Mouse (Mus musculus) spleen, postnatal 4 days (tissue): ENCODE measurements around the gene Tmbim6.
"Not testable (repeated sequence)": the region's sequence is repeated elsewhere in the genome, so short reads cannot be mapped to it uniquely, and the experiment has no call there.

ENCODE experiments used
- DNase-seq, 2 experiments: peaks; one replicate each; pipeline ENCODE4 v3.0.0; 2022; ENCODE audit warnings: low spot score in 2 of 2

The Tmbim6 gene

DNA sequence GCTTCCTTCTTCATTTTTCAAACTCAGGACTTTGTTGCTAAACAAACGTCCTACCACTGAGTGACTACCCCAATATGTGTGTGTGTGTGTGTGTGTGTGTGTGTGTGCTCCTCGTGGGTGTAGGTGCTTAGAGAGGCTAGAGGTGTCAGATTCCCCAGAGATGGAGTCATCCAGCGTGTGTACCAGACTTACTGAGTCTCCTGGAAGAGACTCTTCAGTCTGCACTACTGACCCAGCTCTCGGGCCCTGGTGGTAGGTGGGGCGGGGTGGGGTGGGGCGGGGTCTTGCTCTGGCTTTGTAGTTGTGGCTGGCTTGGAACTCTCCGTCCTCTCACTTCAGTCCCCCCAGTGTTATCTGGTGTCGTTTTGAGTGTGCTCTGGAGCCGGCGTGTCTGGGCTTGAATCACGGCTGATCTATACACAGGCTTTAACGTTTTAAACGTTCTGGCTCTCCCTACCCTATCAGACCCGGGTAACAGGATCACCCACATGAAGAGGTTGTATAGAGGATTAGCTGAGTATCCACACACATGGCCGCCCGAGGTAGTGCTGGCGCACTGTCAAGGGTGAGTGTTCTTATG lies 25.1 kb downstream of the Tmbim6 start:
- no peak for DNase-seq

DNA sequence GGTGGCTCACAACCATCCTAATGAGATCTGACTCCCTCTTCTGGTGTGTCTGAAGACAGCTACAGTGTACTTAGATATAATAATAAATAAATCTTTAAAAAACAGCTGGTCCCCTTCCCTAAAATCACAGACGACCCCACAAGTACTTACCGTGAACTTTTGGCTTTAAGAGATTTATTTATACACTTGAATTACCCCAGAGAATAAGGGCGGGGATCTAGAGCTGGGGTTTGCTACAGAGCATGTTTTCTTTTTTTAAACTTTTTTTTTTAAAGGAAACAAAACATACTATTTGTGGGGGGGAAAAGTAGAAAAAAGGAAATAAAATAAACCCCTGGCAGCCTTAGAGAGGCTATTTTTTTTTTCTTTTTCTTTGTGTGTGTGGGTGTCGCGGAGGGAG lies 27.4 kb downstream of the Tmbim6 start:
- DNase-seq = no peak

DNA sequence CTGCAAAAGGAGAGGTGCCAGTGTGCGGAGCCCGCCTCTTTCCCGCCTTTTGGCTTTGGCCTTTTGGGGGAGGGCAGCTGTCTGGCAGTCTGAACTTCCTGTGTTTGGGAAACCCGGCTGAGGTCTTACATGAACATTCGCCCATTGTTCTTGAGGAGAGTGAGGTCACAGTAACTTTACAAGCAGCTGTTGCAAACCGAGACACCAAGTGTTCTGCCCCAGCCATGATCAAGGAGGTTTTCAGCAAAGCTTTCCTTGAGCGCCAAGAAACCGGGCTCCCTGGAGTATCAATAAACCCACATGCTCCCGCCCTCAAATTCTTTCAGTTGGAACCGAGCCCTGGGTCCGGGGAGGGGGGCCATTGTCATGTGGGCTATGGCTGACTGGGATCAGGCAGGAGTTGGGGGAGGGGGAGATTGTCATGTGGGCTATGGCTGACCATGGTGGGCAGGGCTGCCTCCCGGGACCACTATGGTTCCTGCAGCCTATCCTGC lies 27.9 kb downstream of the Tmbim6 start:
- DNase-seq = no peak

DNA sequence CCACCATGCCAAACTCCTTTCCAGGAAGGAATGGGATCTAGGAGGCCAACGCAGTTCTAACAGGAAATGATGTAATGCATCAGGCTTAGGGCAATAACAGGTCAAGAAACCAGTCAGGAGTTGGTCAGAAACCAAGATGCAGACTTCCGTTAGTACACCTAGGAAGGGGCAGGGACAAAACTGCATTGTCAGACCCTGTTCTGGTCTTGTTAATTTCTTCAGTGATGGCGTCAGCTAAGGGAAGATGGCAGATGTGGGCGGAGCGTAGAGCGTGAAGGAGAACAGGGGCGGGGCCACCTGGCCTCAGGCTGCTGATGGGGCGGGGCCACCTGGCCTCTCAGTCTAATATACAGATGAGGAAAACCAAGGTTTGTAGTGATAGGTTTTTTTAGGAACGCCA lies 28.5 kb downstream of the Tmbim6 start:
- no peak for DNase-seq

DNA sequence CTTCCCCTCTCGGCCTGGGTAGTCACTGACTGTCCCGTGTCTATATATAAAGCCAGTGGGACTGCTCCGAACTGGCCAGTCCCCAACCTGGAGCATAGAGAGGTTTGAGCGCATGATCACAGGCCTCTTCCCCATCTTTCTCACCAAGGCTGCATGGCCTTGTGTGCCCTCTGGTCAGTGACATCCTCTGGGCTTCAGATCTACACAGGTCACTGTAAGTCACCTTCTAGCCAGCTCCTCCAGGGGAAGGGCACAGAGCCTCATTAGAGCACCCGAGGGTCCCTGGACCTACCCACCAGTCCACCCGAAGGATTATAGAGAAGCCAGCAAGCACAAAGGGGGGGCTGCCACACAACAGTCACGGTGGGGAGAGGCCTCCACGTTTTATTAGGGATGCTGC lies 29.0 kb downstream of the Tmbim6 start:
- DNase-seq = no peak

DNA sequence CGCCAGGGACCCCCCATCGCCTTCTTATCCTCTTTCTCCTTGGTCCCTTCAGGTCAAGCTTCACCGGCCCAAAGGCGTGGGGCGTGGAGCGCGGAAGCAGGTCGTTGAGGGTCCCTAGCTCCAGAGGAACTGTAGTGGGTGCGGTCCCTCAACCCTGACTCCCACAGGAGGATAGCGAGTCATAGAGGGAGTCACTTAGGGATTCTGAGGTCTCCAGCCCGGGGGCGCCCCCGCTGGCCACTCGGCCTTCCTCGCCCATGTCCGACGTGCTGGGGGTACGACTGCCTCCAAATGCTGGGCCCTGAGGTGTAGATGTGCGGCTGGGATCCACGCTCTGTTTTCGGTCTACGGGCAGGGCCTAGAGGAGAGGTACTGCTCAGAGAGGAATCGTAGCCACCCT lies 29.9 kb downstream of the Tmbim6 start:
- DNase-seq = no peak

DNA sequence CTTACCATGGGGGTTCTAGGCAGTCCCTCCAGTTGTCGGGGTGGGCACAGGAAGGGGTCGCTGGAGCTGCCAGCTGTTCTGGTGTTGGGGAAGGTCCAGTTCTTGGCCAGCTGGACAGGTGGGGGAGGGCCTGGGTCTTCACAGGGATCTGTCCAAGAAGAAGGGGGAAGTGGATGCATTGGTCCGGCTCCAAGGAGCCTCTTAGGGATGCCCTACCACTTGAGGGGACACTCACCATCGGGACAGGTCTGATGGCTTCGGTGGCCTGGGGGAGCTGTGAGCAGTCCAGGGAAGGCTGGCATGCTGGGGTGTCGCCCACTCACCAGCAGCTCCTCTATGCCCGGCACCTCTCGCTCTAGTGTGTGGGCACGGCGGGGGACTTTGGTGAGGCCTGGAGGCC lies 30.4 kb downstream of the Tmbim6 start:
- no peak for DNase-seq

DNA sequence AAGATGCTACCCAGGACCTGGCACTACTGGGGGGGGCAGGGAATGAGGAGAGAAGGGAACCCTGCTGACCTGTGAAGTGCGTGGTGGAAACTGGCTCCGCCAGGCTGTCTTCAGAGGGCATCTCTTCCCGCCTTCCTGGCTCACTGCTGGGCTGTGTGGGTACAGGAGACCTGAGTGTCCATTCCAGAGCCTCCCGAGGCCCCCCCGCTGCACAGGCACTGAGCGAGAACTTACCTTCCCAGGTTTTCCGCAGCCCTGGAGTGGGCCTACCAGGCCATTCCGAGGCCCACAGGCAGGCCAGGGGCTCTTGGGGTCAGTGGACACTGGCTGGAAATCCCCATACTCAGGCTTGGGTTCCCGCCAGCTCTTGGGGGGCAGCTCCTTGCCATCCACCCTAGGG lies 31.2 kb downstream of the Tmbim6 start:
- no peak for DNase-seq

DNA sequence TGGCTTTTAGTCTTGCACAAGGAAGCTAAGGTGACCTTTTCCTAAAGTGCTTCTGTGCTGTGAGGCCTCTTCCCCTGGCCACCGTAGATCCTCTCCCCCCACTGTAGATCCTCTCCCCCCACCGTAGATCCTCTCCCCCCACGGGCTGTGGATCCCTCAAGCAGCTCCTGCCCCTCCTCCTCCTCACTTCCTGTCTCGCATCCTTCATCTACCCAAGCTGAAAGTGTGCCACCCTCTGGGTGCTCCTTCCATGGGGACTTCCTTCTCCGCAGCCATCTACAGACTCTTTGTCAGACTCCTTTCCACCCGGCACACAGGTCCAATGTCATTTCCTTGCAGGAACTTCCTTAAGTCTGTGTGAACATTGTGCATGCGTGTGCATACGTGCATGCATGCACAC lies 37.7 kb downstream of the Tmbim6 start:
- no peak for DNase-seq

DNA sequence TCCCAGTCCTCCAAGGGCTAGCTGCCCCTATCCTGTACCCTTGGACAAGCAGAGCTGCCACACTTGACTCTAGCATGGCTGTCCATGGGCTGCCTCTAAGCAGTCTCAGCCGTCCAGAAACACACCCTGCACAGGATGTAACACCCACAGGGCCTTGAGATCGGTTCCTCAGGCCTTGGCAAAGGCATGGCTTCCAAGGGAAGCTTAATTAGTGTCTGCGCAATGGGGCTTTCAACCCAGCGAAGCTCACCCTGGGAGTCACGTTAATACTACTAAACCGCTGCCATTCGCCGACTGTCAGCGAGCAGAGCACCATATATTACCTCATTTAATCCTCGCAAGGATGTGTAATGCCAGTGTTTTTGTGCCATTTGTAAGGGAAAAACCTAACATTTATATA lies 38.4 kb downstream of the Tmbim6 start:
- DNase-seq = no peak

DNA sequence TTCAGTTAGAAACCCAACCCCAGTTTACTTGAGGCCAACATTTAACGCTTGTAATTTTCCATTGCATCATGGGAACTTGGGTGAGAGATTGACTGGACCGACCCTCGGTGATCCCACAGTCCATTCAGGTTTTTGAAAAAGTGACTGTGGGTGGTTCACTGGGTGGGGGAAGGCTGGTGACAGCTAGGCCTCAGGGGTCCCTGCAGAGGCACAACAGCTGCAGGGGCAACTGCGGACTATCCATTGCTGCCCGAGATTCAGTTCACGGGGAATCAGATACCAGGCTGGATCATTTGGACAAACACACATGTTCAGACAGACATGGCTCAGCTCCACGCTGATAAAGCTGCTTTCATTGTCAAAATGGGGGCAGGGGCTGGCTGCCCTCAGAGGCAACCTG lies 38.8 kb downstream of the Tmbim6 start:
- DNase-seq = no peak

DNA sequence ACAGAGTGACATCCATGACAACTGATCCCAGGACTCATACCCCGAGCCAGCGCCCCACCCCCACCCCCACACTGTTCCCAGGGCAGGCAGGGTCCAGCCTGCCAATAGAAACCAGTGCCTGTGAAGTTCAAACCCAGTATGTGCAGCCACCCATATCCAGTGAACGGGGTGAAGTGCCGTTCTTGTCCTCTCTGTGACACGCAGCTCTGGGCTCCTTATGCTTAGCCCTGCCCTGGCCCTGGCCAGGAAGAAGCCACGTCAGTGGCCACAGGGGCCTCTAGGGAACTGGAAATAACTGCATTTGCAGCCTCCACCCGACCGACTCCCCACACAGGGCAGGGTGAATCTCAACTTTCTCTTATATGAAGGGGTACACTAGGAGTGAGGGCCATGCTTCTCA lies 39.3 kb downstream of the Tmbim6 start:
- DNase-seq = no peak

DNA sequence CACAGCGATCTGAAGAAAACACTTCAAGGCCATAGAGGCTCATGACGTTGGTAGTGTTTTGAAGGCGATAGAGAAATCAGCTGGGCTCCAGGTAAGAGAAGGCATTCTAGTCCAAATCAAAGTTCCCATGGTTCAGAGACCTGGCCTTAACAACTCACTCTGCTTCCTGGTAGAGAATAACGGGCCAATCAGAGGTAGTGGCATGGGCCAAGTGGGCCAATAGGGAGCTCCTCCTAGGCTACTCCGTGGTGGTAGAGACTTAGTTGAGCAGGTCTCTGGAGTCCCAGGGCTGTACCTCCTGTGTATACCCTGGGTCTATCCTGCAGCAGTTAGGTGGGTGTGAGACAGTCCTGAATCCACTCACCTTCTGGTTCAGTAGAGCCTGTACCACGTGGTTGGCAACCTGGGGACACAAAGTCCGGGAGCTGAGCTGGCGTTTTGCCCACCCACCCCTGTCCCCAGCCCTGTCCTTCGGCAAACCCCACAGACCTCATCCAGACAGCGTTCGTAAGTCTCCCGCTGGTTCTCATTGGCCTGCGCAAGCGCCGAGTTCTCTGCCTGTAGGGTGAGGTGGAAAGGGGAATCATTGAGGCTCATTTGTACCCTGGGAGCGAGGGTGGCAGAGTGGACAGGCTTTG lies 40.5 kb downstream of the Tmbim6 start:
- no peak for DNase-seq

DNA sequence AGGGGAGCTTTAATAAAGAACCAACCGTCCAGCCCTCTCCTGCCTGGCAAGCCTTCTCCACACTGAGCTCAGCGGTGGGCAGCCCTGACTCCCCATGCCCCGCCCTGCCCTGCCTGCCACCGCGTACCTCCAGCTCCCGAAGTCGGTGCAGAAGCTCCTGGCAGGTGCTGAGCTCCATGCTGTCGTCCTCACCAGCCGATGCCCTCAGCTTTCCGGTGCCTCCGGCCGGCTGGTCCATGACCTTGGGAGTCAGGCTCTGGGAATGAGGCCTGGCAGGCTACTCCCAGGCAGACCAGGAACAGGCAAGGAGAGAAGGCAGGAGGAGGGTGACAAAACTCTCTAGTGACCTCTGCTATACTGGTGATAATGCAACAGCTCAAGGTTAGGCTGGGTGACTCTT lies 41.2 kb downstream of the Tmbim6 start:
- no peak for DNase-seq

DNA sequence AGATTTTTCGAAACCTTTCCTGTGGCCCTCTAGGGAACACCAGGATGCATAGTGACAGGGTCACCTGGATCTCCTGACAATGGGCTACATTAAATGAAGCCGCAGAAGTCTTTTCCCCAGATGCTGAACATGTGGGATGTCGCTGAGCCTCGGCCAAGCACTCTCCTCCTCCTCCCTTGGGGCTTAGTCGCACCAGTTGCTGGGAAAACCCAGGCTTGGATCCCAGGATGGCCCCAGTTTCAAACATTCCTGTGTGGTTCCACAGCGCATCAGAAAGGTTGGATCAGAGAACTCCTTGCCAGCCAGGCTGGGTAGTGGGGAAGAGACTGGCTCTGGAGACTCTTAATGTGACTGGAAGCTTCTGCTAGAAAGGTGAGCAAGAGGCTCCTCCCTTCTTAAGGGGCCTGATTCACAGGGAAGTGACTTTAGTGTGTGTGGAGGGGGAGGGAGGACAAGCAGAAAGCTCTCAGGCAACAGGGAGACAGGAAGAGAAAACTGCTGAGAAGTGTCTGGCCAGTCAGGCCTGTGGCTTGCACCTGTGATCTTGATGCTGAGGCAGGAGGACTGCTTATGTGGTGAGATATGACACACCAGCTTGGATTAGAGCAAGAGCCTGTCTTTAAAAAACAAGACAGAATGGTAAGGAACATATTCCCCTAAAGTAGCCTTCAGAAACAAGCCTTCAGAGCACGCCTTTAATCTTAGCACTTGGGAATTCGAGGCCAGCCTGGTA lies 46.5 kb downstream of the Tmbim6 start:
- DNase-seq = no peak

DNA sequence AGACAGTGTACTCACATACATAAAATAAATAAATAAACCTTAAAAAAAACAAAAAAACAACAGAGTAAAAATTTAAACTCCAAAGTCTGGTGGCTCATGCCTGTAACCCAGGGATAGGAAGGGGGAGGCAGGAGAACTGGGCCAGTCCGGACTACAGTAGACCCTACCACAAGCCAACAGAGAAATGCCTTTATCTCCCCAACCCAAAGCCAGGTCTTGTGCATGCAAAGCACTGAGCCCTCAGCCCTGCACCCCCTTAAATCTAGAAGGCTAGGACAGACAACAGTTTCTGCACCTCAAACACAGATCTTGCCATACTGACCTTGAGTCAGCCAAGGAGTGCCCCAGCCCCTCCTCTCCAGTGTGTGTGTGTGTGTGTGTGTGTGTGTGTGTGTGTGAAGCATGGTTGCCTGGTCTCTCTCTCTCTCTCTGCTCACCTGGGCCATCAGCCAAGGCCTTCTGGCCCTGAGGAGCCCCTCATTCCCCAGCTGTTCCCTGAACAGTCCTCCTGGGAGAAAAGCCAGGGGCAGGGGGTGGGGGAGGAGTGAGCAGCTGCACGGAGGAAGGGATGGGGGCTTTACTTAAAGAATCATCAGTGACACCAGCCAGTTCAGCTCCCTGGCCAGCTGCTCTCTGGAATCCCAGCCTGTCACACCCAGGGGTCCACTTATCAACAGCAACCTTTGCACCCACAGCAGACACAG lies 47.6 kb downstream of the Tmbim6 start:
- DNase-seq = no peak

DNA sequence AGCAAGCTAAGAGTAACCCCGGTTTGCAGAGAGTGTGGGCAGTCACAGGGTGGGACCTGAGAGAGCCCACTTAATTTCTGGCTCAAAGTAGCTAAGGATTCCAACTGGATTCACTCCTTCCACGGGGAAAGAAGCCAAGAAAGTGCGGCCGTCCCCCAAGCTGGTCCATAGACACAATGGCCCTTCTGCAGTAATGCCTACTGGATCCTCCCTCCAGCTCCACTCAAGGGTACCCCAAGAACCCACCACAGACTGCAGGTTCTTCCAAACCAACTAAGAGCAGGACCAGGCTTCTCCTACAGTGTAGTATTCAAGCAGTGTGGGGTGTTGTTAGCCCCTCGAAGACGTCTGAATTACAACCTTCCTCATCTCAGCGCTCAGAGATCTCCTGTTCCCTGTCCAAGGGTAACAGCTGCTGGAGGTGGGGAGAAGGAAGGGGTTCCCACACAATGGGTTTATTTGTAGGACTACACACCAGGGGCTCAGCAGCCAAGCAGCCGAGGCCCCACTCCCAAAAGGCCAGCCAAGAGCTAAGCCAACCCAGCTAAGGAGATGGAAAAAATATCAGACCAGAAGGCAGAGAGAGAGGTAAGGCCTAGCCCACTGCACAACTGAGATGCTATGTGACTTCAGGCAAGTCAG lies 48.3 kb downstream of the Tmbim6 start:
- no peak for DNase-seq

DNA sequence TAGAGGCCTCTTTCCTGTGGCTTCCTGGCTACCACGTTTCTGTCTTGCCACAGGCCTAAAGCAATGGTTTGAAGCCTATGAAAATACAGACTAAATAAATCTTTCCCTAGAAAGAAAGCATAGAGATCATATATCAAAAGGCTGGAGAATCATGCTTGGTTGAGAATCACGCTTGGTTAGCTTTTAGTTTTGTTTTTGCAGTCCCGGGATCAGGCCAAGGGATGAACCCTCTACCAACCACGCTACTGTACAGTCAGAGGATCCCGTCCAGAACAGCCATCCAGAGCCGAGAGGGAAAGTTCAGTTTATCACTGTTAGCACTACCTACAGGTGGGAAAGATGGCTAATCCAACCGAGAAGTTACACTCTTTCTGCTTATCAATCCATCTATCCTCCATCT lies 49.7 kb downstream of the Tmbim6 start:
- no peak for DNase-seq

DNA sequence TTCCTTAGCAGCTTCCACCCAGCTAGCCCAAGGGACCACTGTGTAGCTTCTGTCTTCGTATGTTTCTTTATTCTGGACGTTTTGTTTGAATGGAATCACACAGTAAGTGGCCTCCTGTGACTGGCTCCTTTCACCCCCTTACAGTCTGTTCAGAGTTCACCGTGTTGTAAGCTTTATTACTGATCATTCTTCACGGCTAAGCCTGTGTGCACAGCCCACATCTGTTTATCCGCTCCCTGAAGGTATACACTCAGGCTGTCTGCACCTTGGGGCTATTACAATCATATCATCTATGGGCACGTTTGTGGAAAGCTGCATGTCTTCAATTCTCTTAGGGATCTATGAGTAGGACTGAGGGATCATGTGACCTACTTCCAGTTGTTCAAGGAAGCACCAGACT lies 52.9 kb downstream of the Tmbim6 start:
- no peak for DNase-seq

DNA sequence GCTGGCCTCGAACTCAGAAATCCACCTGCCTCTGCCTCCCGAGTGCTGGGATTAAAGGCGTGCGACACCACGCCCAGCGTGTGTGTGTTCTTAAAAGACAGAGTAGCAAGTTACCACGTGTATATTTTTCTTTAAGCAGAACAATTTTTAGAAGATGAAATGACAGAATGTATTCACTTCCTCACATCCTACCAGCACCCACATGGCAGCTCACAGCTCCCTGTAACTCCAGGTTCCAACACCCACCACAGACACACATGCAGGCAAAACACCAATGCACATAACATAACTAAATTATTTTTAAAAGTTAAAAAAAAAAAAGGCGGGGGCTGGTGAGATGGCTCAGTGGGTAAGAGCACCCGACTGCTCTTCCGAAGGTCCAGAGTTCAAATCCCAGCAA lies 53.5 kb downstream of the Tmbim6 start:
- not testable (repeated sequence) for DNase-seq

DNA sequence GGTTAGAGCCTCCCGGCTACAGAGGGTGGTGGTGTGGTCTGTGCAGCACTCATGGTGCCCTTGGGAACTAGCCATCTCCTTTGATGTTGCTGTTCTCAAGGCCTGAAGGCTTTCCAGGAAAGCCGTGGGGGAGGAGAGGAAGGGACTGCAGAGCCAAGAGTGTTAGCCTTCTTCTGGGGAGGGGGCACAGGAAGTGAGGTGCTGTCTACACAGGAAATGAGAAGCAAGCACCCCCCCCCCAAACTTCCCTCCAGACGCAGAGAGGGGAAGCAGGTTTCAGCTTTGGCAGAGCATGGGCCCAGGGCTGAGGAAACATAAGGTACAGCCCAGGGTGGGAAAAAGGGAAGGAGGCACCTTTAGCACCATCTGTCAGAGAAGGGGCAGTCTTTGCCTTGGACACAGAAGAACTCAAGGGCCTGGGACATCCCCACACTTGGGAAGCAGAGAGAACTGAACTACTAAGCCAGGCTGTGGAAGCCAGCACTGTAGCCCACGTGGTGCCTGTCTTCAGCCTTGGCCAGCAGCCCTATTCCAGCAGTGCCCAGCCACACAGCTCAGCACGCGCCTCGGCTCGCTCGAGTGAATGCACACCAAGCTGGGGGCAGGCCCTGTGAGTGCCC lies 56.6 kb downstream of the Tmbim6 start:
- DNase-seq = no peak
